Mouse (Mus musculus): ENCODE measurements around the gene Sulf2.

Sulf2 gene

GRCm38 (mm10) chr2:166175145-166175544, 19.7 kb upstream of the Sulf2 start:
- in situ Hi-C loops (cut with MboI) = no loop called here

DNA sequence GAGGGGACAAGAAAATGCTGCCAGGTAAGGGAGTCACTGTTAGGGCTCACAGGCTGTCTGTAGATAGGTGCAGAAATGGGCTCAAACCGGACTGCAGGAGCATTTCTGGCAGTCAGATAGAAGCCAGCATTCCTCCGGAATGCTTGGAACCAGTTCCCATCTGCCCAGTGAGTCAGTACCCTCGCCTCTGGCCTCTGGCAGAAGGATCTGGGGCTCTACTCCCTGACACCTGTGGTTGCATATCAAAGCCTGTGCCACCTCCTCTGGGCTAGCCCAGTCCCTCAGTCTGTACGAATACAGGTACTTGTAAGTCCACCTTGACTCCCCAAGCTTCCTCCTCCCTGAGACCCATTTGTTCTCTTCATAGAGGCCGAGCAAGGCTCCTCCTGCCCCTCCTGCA, 17.7 kb upstream of the Sulf2 start:
- in situ Hi-C loops (cut with MboI) = no loop called here

- in situ Hi-C loops (cut with MboI) = no loop called here
Observed at GRCm38 (mm10) chr2:166170173-166170572, 14.7 kb upstream of the Sulf2 start.

DNA sequence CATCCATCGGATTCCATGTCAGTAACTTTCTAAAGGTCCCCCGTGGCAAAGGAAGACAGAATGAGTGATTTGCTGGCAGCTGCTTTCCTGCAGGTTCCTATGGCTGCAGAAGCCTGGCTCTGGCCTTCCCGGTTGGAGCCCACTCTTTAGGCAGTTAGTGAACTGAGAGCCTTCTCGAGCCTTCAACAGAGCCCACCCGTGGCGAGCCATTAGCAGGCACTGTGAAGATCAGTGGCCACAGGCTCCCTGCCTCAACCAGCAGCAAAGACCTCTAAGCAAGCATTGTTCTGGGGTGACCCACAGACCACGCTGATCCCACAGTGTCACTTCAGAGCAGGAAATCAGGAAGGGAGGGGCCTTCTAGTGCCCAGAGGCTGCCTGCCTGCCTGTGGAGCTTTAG, 13.4 kb upstream of the Sulf2 start:
- in situ Hi-C loops (cut with MboI) = no loop called here

DNA sequence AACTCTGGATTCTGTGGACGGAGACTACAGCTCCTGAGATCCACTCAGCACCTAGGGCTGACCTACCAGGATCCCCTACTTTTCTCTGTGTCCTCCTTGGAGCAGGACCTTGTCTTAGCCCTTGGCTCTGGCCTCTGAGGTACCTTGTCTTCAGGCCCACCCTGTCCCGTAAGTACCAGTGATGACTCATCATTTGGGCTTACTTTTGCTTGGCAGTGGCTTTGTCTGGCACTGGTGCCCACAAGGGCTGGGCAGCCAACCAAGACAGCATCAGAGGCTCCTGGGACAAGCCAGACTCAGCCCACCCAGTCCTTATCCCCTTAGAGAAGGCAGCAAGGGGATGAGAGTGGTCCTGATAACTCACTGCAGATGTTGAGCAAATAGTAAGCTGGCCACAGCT, 11.9 kb upstream of the Sulf2 start:
- in situ Hi-C loops (cut with MboI) = no loop called here

DNA sequence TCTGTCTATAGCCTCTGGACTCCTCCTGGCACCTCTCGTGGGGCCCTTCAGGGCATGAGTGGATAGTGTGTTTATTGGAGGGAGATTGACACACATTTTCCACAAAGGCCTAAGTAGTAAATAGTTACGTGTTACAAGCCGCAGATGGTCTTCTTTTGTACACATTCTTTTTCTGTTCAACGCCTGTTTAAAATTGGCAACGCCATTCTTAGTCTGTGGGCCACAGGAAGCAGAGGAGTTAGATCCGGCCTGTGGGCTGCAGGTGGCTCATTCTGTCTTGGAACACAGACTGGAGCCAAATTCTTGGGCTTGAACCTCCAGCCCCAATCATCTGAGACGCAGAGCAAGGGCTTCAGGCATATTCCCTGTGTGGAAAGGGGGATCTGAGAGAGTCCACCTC, 9.9 kb upstream of the Sulf2 start:
- in situ Hi-C loops (cut with MboI) = no loop called here

GRCm38 (mm10) chr2:166164601-166165000, 9.1 kb upstream of the Sulf2 start:
- in situ Hi-C loops (cut with MboI) = no loop called here

DNA sequence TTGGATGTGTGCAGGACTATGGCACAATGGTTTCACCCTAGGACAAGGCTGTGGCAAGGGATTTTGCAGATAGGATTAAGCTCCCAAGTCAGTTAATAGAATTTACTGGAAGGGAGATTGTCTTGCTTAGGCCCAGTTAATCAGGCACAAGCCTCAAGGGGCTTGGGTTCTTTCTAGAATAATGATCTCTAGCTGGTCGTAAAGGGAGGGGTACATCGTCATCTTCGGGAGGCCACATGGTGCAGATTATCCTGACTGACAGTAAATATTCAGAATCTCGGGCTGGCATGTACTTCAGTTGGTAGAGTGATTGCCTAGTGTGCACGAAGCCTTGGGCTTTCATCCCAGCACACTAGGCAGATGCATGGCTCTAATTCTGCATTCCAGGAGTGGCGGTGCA, 8.5 kb upstream of the Sulf2 start:
- in situ Hi-C loops (cut with MboI) = no loop called here

GRCm38 (mm10) chr2:166163252-166163651, 7.8 kb upstream of the Sulf2 start:
- in situ Hi-C loops (cut with MboI) = no loop called here

- in situ Hi-C loops (cut with MboI) = no loop called here
Observed at GRCm38 (mm10) chr2:166162160-166162559, 6.7 kb upstream of the Sulf2 start.

- in situ Hi-C loops (cut with MboI) = no loop called here
Observed at GRCm38 (mm10) chr2:166159276-166159675, 3.8 kb upstream of the Sulf2 start.

DNA sequence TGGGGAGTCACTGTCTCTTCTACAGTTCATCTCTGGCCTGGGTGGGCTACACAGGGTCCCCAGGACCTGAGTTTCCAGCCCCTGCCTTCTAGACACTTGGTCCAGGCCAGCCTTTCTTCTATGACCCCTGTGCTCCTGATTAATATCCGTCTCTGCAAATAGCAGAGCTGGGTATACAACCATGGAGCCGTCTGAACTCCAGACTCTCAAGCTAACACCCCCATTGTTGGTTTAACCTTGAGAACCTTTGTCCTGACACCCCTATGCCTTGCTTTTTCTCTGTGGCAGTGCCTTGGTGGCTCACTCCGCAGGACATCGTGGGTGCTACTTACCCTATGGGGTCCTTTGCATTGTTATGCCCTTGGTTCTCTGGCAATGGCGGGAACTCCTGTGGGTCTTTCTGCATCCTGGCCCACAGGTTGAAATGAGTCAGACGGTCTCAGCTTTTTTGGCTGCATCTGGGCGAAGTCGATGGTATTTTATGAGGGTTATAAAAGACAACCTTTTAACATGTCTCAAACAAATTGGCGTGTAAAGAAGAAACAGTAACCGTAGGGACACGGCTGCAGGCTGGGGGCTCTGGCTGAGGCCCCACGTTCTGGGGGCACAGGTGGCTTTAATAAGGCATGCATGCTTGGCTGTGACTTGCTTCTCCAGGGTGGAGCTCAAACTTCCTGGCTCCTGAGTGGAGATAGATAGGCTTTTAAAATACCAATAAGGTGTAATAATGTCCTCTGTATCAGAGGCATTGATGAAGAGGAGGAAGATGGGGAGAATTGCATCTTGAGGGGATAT, 2.5 kb upstream of the Sulf2 start:
- in situ Hi-C loops (cut with MboI) = no loop called here

DNA sequence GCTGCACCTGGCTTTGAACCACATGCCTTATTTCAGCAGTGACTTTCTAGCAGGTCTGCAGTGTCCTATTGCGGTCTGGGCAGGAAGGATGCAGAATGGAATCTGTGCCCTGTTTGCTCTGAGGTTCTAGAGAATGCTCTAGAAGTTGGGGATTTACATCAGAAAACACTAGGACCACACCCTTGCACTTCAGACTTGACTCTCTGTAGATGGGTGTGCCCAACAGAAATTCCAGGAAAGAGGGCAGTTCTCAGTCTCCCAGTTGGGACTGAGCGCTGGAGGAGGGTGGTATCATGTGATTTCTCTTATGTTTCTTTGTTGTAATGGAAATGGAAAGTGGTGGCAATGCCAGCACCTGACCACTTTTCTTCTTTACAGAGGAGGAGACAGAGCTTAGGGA, 1.7 kb upstream of the Sulf2 start:
- in situ Hi-C loops (cut with MboI) = no loop called here

GRCm38 (mm10) chr2:166156122-166156521, 659 bp upstream of the Sulf2 start:
- in situ Hi-C loops (cut with MboI) = no loop called here

DNA sequence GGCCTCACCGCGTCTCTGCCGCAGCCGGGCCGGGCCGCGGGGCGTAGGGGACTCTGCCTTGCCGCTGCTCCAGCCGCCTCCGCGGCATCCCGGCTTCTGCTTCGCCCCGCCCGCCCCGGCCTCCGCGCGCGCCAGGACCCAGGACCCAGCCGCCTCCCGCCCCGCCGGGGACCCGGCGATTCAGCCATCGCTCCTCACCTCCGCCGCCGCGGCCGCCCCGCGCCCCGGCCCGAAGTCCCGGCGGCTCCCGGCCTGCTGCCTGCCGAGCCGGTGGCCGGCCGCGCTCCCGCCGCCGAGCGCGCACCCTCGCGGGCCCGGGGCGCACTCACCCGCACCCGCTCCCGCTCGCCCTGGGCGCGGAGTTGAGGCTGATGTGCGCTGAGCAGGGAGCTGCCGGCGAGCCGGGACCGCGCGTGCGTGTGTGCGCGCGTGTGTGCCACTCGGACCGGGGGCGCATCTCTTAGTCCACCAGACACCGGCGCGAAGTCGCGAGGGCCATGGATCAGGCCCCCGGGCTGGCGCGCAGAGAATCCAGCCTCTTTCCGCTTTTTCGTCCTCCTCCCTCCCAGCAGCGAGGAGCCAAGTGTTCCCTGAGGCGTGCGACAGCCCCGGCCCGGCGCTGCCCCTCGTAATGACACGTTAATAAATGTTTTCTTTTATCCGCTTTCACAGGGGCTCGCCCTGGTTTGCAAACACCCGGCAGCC, 562 bp downstream of the Sulf2 start:
- in situ Hi-C loops (cut with MboI) = no loop called here

DNA sequence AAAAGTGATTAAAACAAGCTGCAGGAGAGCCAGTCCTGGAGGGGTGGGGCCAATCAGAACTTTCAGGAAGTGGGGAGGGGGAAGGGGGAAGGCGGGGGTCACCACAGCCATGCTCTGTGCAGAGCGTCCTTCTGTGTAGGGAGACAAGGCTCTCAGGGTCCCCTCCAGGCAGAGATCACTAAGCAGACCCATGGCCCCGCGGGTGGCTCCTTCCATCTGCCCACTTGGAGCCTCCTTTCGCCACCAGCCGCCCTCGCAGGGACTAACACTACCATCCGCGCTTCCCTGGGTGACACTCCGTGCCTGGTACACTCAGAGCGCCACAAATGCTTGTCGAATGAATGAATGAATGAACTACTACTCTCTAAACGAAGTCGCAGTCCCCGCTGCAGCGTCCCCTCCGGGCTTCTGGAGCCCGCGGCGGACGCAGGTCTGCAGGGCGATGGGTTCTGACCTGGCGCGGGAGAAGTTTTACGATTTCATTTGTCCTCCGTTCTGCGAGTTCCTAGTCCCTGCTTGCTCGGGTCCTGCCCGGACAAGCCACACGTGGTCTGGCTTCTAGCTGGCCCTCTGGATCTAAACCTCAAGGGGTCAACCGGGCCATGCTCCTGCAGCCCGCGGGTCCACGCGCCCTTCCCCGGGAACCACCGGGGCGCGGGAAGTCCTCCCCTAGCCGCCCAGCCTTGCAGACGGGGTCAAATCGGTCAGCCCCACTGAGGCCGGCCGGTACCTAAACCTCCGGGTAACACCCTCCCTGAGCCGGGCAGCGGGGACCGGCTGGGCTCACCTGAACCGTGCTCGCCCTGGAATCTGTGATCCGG, 1.4 kb downstream of the Sulf2 start:
- in situ Hi-C loops (cut with MboI) = no loop called here

DNA sequence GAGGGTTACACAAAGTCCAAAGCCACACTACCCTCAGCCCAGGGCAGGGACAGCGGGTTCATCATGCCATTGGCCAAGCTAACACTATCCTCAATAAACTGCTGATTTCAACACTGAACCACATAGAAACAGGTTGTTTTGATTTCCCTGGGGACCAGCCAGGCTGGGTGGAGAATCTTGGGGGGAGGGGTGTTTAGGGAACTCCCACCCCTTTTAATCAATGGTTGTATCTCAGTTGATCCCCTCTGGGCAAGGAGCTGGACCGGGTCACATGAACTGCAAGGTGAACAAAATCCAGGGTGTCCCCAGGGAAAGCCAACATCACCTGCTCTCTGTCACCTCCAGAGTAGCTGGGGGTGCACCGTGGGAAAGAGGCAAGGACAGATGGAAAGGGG, 2.1 kb downstream of the Sulf2 start:
- in situ Hi-C loops (cut with MboI) = no loop called here

DNA sequence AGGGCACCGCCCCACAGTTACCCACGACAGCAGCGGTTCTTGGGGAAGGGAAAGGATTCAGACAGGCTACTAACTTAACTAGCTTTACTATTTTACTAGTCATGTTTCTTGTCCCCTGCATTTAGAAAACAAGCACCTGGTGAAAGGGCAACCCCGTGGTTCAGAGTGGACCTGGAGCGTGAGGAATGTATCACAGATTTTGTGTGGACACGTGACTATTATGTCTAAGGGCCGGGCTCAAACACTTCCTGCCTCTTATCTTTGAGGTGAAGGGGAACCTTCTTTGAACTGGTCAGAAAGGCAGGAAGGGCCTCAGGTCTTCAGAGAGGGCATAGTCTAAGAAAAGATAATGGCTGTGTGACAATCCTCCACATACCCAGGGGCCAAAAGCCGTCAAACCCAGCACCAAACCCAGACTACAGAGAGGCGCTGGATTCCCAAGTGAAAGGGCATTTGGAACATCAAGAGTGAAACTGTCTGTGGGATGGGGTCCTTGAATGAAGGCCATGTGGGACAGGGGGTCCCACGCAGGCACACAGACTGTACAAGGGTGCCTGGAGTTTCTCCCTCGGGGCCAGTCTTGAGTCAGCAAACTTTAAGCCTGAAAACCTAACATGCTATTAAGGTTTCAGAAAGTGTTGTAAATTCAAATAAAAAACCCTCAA, 2.6 kb downstream of the Sulf2 start:
- in situ Hi-C loops (cut with MboI) = no loop called here

GRCm38 (mm10) chr2:166151510-166152473, 3.7 kb downstream of the Sulf2 start:
- in situ Hi-C loops (cut with MboI) = no loop called here

GRCm38 (mm10) chr2:166150584-166150983, 4.9 kb downstream of the Sulf2 start:
- in situ Hi-C loops (cut with MboI) = no loop called here

- in situ Hi-C loops (cut with MboI) = no loop called here
Observed at GRCm38 (mm10) chr2:166149482-166149881, 6.0 kb downstream of the Sulf2 start.
